Comparison of ENCODE assay signal across 15 mouse cellular contexts in the genomic region with DNA sequence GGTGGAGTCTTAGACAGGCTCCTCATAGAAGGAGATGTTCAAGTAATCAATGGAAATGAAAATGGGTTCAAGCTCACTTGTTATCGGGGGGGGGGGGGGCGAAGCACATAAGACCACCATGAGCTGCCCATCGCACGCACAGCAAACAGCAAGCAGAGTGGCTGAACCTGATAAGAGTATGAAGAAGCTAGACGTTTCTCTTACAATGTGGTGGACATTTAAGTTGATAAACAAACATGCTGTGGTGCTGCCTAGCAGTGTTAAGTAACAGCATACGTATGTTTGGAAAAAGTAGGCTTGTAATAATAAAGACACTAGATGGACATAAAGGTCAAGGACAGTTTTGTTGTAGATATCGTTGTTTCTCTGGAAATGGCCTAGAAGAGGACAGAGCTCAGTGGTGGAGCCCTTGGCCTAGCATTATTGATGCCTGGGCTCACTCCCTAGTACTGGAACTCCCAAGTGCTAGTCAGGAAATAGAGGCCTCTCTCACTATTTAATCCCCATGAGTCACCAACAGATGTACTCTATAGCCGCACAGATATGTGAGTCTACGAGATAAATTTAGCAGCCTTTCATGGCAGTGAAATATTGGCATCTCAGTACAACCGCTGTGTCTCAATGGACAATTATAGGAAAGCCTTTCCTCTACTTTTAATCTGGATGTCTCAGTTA. TPM values are rescaled to one million over a fixed set of nuclear protein-coding genes. Genes with fewer than 3 reads are reported as not detected.
DNase-seq lines count a peak whose midpoint lies in the region; ATAC-seq and TF ChIP-seq lines count a peak whose summit lies in the region.
"Had no signal": no experiment of that assay in that cellular context is flagged by ENCODE, and none has a peak within 500 bp of the region (broad histone marks: within the 10 kb centered on the region; RNA-seq: fewer than 3 reads in every experiment).

No protein-coding gene starts in this region.

- no peak for DNase-seq in heart, adult 2 months
- DNase-seq in 3T3-L1 (ENCODE audit: low read depth, low spot score) (peak; percentile 62), MN1 (ENCODE audit: low spot score) (peak; percentile 12)
- DNase-seq in kidney, postnatal 10 days, result no peak
- no peak for DNase-seq in adrenal gland, postnatal 4 days (ENCODE audit: low spot score in 2 of 2)
- DNase-seq: adrenal gland, postnatal 36 days; cerebellum, adult 18-20 months; kidney, postnatal 4 days had no signal

- H3K36me3 ChIP-seq in heart, embryonic 13.5 days, result no peaks in the 10 kb centered on the region
- no peaks in the 10 kb centered on the region for H3K36me3 ChIP-seq in heart, adult 2 months (ENCODE audit: control insufficient read depth, insufficient read depth, low read length)
- H3K36me3 ChIP-seq in liver, embryonic 12.5 days, result no peaks in the 10 kb centered on the region
- H3K36me3 ChIP-seq in midbrain, embryonic 13.5 days, result no peaks in the 10 kb centered on the region
- H3K36me3 ChIP-seq: embryonic facial prominence, embryonic 10.5 days; lung, embryonic 15.5 days had no signal

- TF ChIP-seq EP300 in heart, adult 2 months (IDR thresholded peaks at IDR 0.05; ENCODE audit: insufficient read depth, low read depth, low read length), result no peak

- peak overlapping the region; percentile 42 for H3K27ac ChIP-seq in heart, embryonic 13.5 days (replicated peaks)
- no peak overlapping the region for H3K27ac ChIP-seq in heart, adult 2 months
- peak overlapping the region; percentile 86 for H3K27ac ChIP-seq in liver, embryonic 12.5 days
- H3K27ac ChIP-seq in midbrain, embryonic 13.5 days, result no peak overlapping the region
- H3K27ac ChIP-seq: embryonic facial prominence, embryonic 10.5 days; left cerebral cortex, adult 2 months; lung, embryonic 15.5 days had no signal

- no peak overlapping the region for H3K4me3 ChIP-seq in heart, embryonic 13.5 days
- no peak overlapping the region for H3K4me3 ChIP-seq in heart, adult 2 months
- no peak overlapping the region for H3K4me3 ChIP-seq in liver, embryonic 12.5 days
- no peak overlapping the region for H3K4me3 ChIP-seq in midbrain, embryonic 13.5 days (replicated peaks)
- H3K4me3 ChIP-seq: embryonic facial prominence, embryonic 10.5 days; left cerebral cortex, adult 2 months; lung, embryonic 15.5 days had no signal

- no peaks in the 10 kb centered on the region for H3K27me3 ChIP-seq in heart, embryonic 13.5 days (replicated peaks)
- H3K27me3 ChIP-seq in heart, adult 2 months (ENCODE audit: control insufficient read depth, insufficient read depth, low read length), result no peaks in the 10 kb centered on the region
- H3K27me3 ChIP-seq in liver, embryonic 12.5 days (replicated peaks), result no peaks in the 10 kb centered on the region
- H3K27me3 ChIP-seq in midbrain, embryonic 13.5 days, result no peaks in the 10 kb centered on the region
- H3K27me3 ChIP-seq: lung, embryonic 15.5 days had no signal

- no peak overlapping the region for H3K4me2 ChIP-seq in heart, embryonic 13.5 days
- H3K4me2 ChIP-seq in liver, embryonic 12.5 days, result peak overlapping the region; percentile 14
- H3K4me2 ChIP-seq in midbrain, embryonic 13.5 days (replicated peaks), result no peak overlapping the region
- H3K4me2 ChIP-seq: lung, embryonic 15.5 days had no signal

- peaks cover 25% of the 10 kb centered on the region for H3K4me1 ChIP-seq in heart, embryonic 13.5 days
- no peaks in the 10 kb centered on the region for H3K4me1 ChIP-seq in heart, adult 2 months (ENCODE audit: control insufficient read depth, insufficient read depth, low read length)
- H3K4me1 ChIP-seq in liver, embryonic 12.5 days, result peaks cover 49% of the 10 kb centered on the region
- H3K4me1 ChIP-seq in midbrain, embryonic 13.5 days (replicated peaks), result no peaks in the 10 kb centered on the region
- H3K4me1 ChIP-seq: embryonic facial prominence, embryonic 10.5 days; lung, embryonic 15.5 days had no signal

- no peak for TF ChIP-seq CTCF in heart, adult 2 months (IDR thresholded peaks at IDR 0.05)

- no peaks in the 10 kb centered on the region for H3K79me2 ChIP-seq in heart, adult 2 months (replicated peaks; ENCODE audit: control insufficient read depth, insufficient read depth, low read length)

- intact Hi-C loops in heart, adult 2 months (cut with DNase I), result no loop called here

- H3K9ac ChIP-seq in heart, embryonic 13.5 days, result no peak overlapping the region
- no peak overlapping the region for H3K9ac ChIP-seq in heart, adult 2 months (ENCODE audit: low read depth, low read length)
- H3K9ac ChIP-seq in liver, embryonic 12.5 days, result peak overlapping the region; percentile 9; the same call in 1 of the 2 replicates
- no peak overlapping the region for H3K9ac ChIP-seq in midbrain, embryonic 13.5 days (replicated peaks)
- H3K9ac ChIP-seq: lung, embryonic 15.5 days had no signal

- H3K9me3 ChIP-seq in heart, embryonic 13.5 days, result peaks cover 4% of the 10 kb centered on the region
- H3K9me3 ChIP-seq in liver, embryonic 12.5 days (replicated peaks), result 0 out of 2 replicates have a peak, but pooled peaks cover 5% of the 10 kb centered on the region
- no peaks in the 10 kb centered on the region for H3K9me3 ChIP-seq in midbrain, embryonic 13.5 days
- H3K9me3 ChIP-seq: lung, embryonic 15.5 days had no signal

- WGBS in heart, embryonic 13.5 days, result 57% methylated on average over 10 of the region's 10 CpGs
- WGBS in heart, adult 2 months, result 52% methylated on average over 10 of the region's 10 CpGs
- 27% methylated on average over 10 of the region's 10 CpGs for WGBS in liver, embryonic 12.5 days (ENCODE audit: insufficient replicate concordance)
- 91% methylated on average over 10 of the region's 10 CpGs for WGBS in midbrain, embryonic 13.5 days

- TF ChIP-seq POLR2A in heart, adult 2 months (IDR thresholded peaks at IDR 0.05; ENCODE audit: insufficient read depth, low read depth, low read length), result no peak

- no peak for ATAC-seq in heart, embryonic 13.5 days (ENCODE audit: extremely low read depth, insufficient number of reproducible peaks, low FRiP score, low TSS enrichment)
- peak; percentile 81 for ATAC-seq in liver, embryonic 12.5 days
- no peak for ATAC-seq in midbrain, embryonic 13.5 days
- ATAC-seq: forebrain, embryonic 14.5 days had no signal

RNA-seq across cellular contexts. Expression of a gene that starts 14.0 kb away (rescaled TPM):
- 53.4 and 58.7 TPM in 2 replicates for polyA plus RNA-seq in heart, embryonic 13.5 days (2015; fragmentation: Nextera tagmentation; extraction: Ambion mirVana)
- total RNA-seq in heart, adult 2 months (2021), result 100 to 1,000 TPM; 119 to 137 TPM
- polyA plus RNA-seq in heart, adult 2 months (2012; rRNA removed), result 39.0 and 84.7 TPM in 2 replicates
- 71.7 and 75.2 TPM in 2 replicates for polyA plus RNA-seq in liver, embryonic 12.5 days (2016; fragmentation: Nextera tagmentation; extraction: Ambion mirVana)
- 100 to 1,000 TPM; 103 to 115 TPM for total RNA-seq in adrenal gland, postnatal 4 days (2021)
- 95.8 and 101 TPM in 2 replicates for polyA plus RNA-seq in midbrain, embryonic 13.5 days (2015; fragmentation: Nextera tagmentation; extraction: Ambion mirVana)

Comparison
In these comparisons a context has a peak if more than half of its experiments do, and no peak if none do; other contexts are left out.
1. H3K27ac ChIP-seq: peak in heart, embryonic 13.5 days (single experiment) and liver, embryonic 12.5 days (single experiment); none in heart, adult 2 months (single experiment) and midbrain, embryonic 13.5 days (single experiment).
2. DNase-seq: peak in 3T3-L1 (single experiment) and MN1 (single experiment); none in heart, adult 2 months (0 of 2), kidney, postnatal 10 days (single experiment) and adrenal gland, postnatal 4 days (0 of 2).